In genomic region chr16:93543704-93544103, GRCm38 (mm10) we compare ENCODE assay signal across 8 mouse cellular contexts.
A peak's percentile ranks its signal among the peaks of the same experiment; 100 is the strongest.
DNase-seq lines count a peak whose midpoint lies in the region; ATAC-seq and TF ChIP-seq lines count a peak whose summit lies in the region.

No protein-coding gene starts in this region.

- H3K27me3 ChIP-seq in stomach, postnatal 0 days (ENCODE audit: control insufficient read depth, insufficient read depth, low read length) = no peaks in the 10 kb centered on the region

- no peaks in the 10 kb centered on the region for H3K36me3 ChIP-seq in stomach, postnatal 0 days (ENCODE audit: control insufficient read depth, insufficient read depth, low read length)

- WGBS in stomach, postnatal 0 days = 2% methylated on average over 8 of the region's 8 CpGs

- peak; percentile 90 for TF ChIP-seq CTCF in stomach, postnatal 0 days (IDR thresholded peaks at IDR 0.05; ENCODE audit: low read depth)

- no peaks in the 10 kb centered on the region for H3K9me3 ChIP-seq in stomach, postnatal 0 days (ENCODE audit: control insufficient read depth, low read length)

- no peak overlapping the region for H3K27ac ChIP-seq in stomach, postnatal 0 days (replicated peaks)

- no peak overlapping the region for H3K4me3 ChIP-seq in stomach, postnatal 0 days (ENCODE audit: low read depth, low read length)

- no peaks in the 10 kb centered on the region for H3K4me1 ChIP-seq in stomach, postnatal 0 days (replicated peaks; ENCODE audit: control insufficient read depth, insufficient read depth)

- no peak overlapping the region for H3K9ac ChIP-seq in stomach, postnatal 0 days (ENCODE audit: low read length)

- intact Hi-C loops in left cerebral cortex, postnatal 4 days (cut with DNase I) = loop anchor here (10.0 kb wide), 1 partner anchor 1229 kb away; no protein-coding TSS in a partner anchor

- H3K4me2 ChIP-seq in stomach, postnatal 0 days (replicated peaks; ENCODE audit: low read depth) = no peak overlapping the region

- peak; percentile 90 for DNase-seq in 3T3-L1 (ENCODE audit: low read depth, low spot score)
- DNase-seq in MN1 (ENCODE audit: low spot score) = peak; percentile 78
- DNase-seq in cerebellum, adult 8-10 months = peak; percentile 38
- peak; percentile 89 for DNase-seq in forelimb bud, embryonic 11.5 days (ENCODE audit: low read depth, low spot score)
- peak; percentile 21 for DNase-seq in kidney, adult 18-20 months
- DNase-seq in left cerebral cortex, postnatal 4 days = peak; percentile 50
- DNase-seq in stomach, postnatal 0 days (ENCODE audit: low spot score) = peak; percentile 64

- peak; percentile 68 for ATAC-seq in monocyte, adult 5-6 weeks (replicated peaks; ENCODE audit: insufficient number of reproducible peaks, low FRiP score, low TSS enrichment, poor library complexity, severe bottlenecking)
- ATAC-seq in stomach, postnatal 0 days (ENCODE audit: low FRiP score, low TSS enrichment) = peak; percentile 52; the same call in 1 of the 2 replicates

- no peak for TF ChIP-seq EP300 in stomach, postnatal 0 days (optimal IDR thresholded peaks at IDR 0.05)

Comparison
In these comparisons a context has a peak if more than half of its experiments do, and no peak if none do; other contexts are left out.
1. DNase-seq: peak in every context shown above with its lines; median percentile 90 in 3T3-L1; 89 in forelimb bud, embryonic 11.5 days; 78 in MN1; 64 in stomach, postnatal 0 days; 50 in left cerebral cortex, postnatal 4 days; 38 in cerebellum, adult 8-10 months; 21 in kidney, adult 18-20 months.